Mouse (Mus musculus) cortical plate, adult 2 months (tissue): ENCODE results near the gene 1700092M07Rik. TPM values are rescaled to one million over a fixed set of nuclear protein-coding genes. Genes with fewer than 3 reads are reported as not detected.

Experiments used
- H3K27ac ChIP-seq: fragments of 200-500 bp; 2 replicates; pipeline ENCODE4 v1.5.1; 2012; ENCODE audit warnings: low read length, control low read depth, inconsistent platforms; ENCODE audit not compliant: insufficient read depth
- H3K4me1 ChIP-seq: fragments of 200-500 bp; 2 replicates; pipeline ENCODE4 v1.6.1; 2011; ENCODE audit warnings: low read length; ENCODE audit not compliant: control insufficient read depth, insufficient read depth
- H3K4me3 ChIP-seq: fragments of 200-500 bp; 2 replicates; pipeline ENCODE4 v1.5.1; 2011; ENCODE audit warnings: mild to moderate bottlenecking, low read length, control low read depth; ENCODE audit not compliant: insufficient read depth
- CTCF ChIP-seq: fragments of 200-500 bp; IDR thresholded peaks from 2 replicates; pipeline ENCODE4 v1.5.1; 2011; ENCODE audit warnings: mild to moderate bottlenecking, control low read depth, low read length; ENCODE audit not compliant: insufficient read depth; ENCODE audit errors: extremely low read depth
- POLR2A ChIP-seq: fragments of 200-500 bp; IDR thresholded peaks from 2 replicates; pipeline ENCODE4 v1.6.1; 2011; ENCODE audit warnings: mild to moderate bottlenecking, low read length, control low read depth; ENCODE audit not compliant: insufficient read depth; ENCODE audit errors: extremely low read depth
- polyA plus RNA-seq: library from polyadenylated mRNA; depleted of rRNA; stranded (reverse); fragments of >200 nt; gene quantifications from 2 replicates; pipeline ENCODE4 v1.2.3, GENCODE M21; 2012; rRNA removed

1700092M07Rik gene
- 0.59 TPM in 1 of 2 replicates, not detected in the other for polyA plus RNA-seq

DNA sequence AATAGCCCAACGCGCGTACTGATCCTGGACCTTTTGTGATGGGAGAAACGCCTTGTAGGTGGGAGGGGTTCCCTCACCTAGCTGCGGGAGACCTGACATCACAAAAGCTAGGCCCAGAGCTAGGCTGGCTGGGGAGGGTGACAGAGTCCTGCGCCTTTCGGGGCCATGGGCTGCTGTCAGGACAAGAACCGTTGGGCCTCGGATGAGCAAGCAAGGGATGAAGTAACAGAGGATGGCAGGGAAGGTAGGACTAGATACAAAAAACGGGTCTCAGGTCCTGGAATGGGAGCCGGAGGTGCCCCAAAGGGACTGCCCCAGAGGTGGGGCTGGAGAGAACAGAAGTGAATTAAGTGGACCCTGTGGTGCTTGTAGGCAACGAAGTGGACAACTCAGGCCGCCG is at the start of gene 1700092M07Rik:
1700092M07Rik (plus strand) TSS at position 116 of the 400 bp plus-strand sequence.
- H3K4me1 ChIP-seq, result peaks cover 5% of the 10 kb centered on the region; the same call in 1 of the 2 replicates
- H3K27ac ChIP-seq, result peak within 1 kb of the TSS; percentile 93
- TF ChIP-seq POLR2A (no peak), CTCF (no peak)
- H3K4me3 ChIP-seq, result peak within 1 kb of the TSS; percentile 53

DNA sequence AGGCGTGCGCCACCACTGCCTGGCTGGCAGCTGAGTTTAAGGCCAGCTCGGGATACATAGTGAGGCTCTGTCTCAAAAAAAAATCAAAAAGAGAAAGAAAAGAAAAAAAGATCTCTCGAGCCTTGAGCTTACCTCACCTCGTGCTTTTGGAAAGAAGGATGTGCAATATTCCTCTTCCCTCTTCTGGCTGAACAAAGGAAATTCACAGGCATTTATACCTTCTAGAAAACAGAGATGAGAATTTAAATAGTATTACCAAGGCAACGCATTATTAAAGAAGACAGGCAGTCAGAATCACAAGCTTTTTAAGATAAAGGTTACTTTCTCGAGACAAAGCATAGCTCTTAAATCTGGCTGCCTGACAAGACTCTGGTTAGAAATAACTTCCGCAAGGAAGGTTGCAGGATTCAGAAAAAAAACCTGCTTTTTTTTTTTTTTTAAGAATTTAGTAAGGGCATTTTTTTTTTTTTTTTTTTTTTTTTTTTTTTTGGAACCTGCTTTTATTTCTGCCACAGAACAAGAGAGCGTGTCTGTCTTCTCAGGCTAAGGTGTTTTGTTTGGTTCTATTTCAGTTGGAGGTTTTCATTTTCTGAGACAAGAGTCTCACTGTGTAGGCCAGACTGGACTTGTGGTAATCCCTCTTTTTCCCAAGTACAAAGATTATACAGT is 48.5 kb upstream of the 1700092M07Rik start:
- no peak overlapping the region for H3K4me3 ChIP-seq
- H3K4me1 ChIP-seq, result peaks cover 2% of the 10 kb centered on the region
- no peak overlapping the region for H3K27ac ChIP-seq
- TF ChIP-seq POLR2A (no peak), CTCF (no peak)

DNA sequence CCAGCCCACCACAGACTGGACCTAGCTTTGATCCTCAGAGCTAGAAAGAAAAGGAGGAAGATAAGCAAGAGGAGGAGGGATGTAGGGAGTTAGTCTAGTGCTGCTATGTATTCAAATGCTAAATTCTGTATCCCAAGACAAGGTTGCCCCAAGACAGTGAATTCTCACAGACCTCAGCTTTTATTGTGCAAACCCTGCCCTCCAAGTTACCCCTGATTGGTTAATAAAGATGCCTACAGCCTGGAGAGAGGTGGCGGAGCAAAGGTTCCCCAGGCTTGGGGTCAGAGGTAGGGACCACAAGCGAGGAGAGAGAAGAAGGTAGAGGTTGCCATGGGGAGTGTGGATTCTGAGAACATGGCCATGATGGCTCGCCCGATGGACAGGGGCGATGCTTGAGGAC is 47.8 kb upstream of the 1700092M07Rik start:
- H3K4me3 ChIP-seq, result no peak overlapping the region
- H3K27ac ChIP-seq, result no peak overlapping the region
- H3K4me1 ChIP-seq, result peaks cover 2% of the 10 kb centered on the region
- TF ChIP-seq POLR2A, result no peak
- TF ChIP-seq CTCF, result no peak

DNA sequence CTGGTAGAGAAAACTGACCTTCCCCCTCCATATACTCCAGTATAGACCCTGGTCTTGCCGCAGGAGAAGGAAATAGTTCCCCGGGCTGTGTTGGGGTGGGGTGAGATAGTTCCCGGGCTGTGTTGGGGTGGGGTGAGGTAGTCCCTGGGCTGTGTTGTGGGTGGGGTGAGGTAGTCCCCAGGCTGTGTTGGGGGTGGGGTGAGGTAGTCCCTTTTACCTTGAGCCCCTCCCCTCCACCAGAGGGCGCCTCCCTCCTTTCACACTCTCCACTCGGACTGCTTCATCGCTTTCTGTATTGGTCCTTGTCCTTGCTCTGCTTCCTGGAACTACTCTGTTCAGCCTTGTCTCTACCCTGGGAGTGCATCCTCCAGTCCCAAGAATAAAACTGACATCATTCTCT is 45.2 kb upstream of the 1700092M07Rik start:
- TF ChIP-seq POLR2A (no peak), CTCF (0 out of 2 replicates have a peak, but pooled peaks have one; percentile 25)
- Histone ChIP-seq H3K27ac (no peak overlapping the region), H3K4me1 (peaks cover 2% of the 10 kb centered on the region), H3K4me3 (no peak overlapping the region)

DNA sequence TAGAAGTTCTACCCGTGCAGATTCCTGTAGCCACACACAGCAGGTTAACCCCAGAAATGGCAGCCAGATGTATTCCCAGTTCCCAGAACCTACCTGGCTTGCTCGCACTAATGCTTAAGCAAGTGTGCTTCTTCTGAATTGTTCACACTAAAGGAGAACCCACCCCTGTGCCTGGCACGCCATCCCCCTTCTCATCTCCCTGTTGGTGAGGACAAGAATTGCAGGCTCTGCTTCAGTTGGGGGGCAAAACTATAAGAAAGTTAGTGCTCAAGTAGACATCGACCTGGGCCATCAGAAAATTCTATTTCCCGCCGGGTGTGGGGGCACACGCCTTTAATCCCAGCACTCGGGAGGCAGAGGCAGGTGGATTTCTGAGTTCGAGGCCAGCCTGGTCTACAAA is 40.9 kb upstream of the 1700092M07Rik start:
- Histone ChIP-seq H3K4me1 (no peaks in the 10 kb centered on the region), H3K27ac (no peak overlapping the region), H3K4me3 (no peak overlapping the region)
- no peak for TF ChIP-seq POLR2A

DNA sequence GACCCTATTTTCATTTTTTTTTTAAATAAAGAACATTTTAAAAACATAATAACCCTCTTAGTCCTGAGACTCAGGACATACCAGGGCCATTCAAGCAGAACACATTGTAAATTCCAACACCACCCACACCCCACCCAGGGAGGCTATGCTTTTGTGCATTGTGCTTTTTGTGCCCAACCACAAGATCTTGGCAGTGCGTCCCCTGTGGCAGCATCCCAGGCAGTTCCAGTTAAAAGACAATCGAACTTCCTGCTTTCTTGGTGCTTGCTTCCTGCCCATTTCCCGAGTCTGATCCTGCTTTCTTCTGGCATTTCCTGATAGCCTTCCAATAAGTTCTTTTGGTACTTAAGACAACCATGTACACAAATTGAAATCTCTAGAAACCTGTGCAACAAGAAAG is 38.1 kb upstream of the 1700092M07Rik start:
- TF ChIP-seq CTCF (no peak), POLR2A (no peak)
- H3K4me1 ChIP-seq, result no peaks in the 10 kb centered on the region
- H3K27ac ChIP-seq, result no peak overlapping the region
- no peak overlapping the region for H3K4me3 ChIP-seq

DNA sequence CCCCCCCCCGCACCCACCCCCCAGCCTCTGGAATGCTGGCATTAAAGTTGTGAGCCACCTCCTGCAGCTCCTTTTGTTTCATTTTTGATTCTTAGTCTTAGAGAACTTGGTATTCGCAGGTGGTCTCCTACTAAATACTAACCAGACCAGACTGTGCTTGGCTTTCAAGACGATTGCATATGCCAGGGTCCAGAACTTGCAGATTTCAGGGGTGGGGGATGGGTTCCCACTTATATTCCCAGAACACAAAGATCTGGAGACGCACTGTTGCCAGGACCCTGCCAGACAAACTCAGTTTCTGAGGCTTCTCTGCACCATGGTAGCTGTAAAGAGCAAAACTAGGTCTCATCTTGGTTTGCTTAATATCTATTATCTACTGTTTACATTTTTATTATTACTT is 36.9 kb upstream of the 1700092M07Rik start:
- Histone ChIP-seq H3K27ac (no peak overlapping the region), H3K4me1 (no peaks in the 10 kb centered on the region), H3K4me3 (no peak overlapping the region)
- TF ChIP-seq POLR2A, result no peak
- TF ChIP-seq CTCF, result no peak

DNA sequence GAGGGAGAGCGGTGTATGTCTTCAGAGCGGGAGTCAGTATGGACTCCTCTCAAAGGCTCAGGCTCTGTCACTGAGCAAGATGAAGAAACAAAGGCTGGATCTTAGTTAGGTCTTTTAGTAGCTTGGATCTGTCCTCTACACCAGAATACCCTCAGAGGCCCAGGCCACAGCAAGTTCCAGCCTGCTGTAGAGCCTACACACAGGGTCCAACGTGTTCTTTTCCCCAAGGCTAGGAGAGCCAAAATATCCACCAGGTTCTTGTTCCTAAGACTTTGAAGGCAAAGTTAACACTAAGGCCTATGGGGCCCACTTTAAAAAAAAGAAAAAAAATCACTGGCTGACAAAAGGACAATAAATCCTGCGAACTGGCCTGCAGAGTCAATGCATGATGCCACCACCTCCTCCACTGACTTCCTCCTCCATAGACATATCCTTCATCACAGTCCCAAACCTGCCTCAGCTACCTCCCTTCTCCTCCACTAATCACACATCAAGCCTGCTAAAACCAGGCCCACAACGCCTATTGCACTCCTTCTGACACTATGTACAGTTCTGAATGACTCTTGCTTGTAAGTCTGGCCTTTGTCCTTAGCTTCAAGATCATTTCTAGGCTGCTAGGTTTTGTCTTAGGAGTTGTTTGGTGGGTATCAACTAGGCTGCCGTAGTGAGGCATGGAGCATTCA is 35.4 kb upstream of the 1700092M07Rik start:
- Histone ChIP-seq H3K27ac (no peak overlapping the region), H3K4me3 (no peak overlapping the region), H3K4me1 (no peaks in the 10 kb centered on the region)
- TF ChIP-seq POLR2A (no peak), CTCF (no peak)

DNA sequence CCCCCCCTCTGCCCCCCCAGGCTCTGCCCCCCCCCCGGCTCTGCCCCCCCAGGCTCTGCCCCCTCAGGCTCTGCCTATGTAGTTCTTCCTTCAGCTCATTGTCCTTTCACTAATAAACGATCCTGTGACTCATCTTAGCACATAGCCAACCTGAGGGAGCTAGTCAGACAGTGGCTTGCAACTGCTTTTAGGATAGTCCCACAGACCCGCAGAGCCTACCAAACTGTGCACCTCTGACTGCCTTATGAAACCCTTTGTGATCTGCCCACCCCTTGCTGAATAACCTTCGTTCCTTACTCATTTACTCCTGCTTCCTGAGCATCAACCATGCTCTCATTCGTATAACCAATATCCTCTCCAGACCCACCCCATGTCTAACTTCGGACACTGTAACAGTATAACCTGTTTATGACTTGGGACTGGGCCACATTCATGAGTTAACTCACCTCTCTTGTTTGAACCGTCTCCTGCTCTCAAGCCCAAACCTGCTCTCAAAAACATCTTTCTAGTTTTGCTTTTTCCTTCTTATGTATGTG is 34.3 kb upstream of the 1700092M07Rik start:
- Histone ChIP-seq H3K4me1 (peaks cover 2% of the 10 kb centered on the region; the same call in 1 of the 2 replicates), H3K27ac (no peak overlapping the region), H3K4me3 (no peak overlapping the region)
- TF ChIP-seq CTCF (no peak), POLR2A (no peak)

DNA sequence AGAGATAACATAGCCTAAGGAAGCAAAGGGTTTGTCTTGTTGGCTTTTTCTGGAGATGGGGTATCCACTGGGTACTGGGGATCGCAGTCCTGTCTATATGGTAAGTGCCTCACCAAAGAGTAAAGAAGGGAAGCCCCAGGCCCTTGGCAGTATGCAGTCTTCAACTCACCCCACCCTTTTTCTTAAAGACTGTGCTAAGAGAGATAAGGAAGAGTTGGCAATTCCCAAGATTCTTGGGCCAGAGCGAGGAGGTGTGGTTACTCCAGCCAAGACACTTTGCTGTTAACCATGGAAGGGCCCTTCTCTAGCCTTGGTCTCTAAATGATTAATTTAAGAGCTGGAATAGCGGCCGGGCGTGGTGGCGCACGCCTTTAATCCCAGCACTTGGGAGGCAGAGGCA is 33.6 kb upstream of the 1700092M07Rik start:
- no peak for TF ChIP-seq POLR2A
- TF ChIP-seq CTCF, result no peak
- peaks cover 6% of the 10 kb centered on the region; the same call in 1 of the 2 replicates for H3K4me1 ChIP-seq
- H3K4me3 ChIP-seq, result no peak overlapping the region
- no peak overlapping the region for H3K27ac ChIP-seq
